Mouse (Mus musculus) midbrain, embryonic 12.5 days (tissue): ENCODE measurements at regions not wholly inside any gene's neighbourhood (a gene's known extent, or its start where the extent isn't known, plus 50 kb on each side); places are given as distances from the start of the nearest gene placed in this dataset.

Experiments used
- ATAC-seq: fragments of 200-750 bp; cut with Nextera tagmentation; 2 replicates; pipeline ENCODE4 v1.8.0; 2017; ENCODE audit warnings: low read depth, moderate TSS enrichment, moderate library complexity; ENCODE audit not compliant: low FRiP score
- H3K27ac ChIP-seq: fragments of 300-500 bp; sonication (generic); replicated peaks from 2 replicates; pipeline ENCODE4 v1.5.1; 2016; ENCODE audit warnings: mild to moderate bottlenecking
- H3K27me3 ChIP-seq: fragments of 300-500 bp; sonication (generic); 2 replicates; pipeline ENCODE4 v1.6.1; 2016; ENCODE audit warnings: mild to moderate bottlenecking
- H3K36me3 ChIP-seq: fragments of 300-500 bp; sonication (generic); 2 replicates; pipeline ENCODE4 v1.6.1; 2016
- H3K4me1 ChIP-seq: fragments of 300-500 bp; sonication (generic); 2 replicates; pipeline ENCODE4 v1.6.1; 2016
- H3K4me2 ChIP-seq: fragments of 300-500 bp; sonication (generic); replicated peaks from 2 replicates; pipeline ENCODE4 v1.6.1; 2016; ENCODE audit warnings: mild to moderate bottlenecking, moderate library complexity
- H3K4me3 ChIP-seq: fragments of 300-500 bp; sonication (generic); 2 replicates; pipeline ENCODE4 v1.5.1; 2016; ENCODE audit warnings: mild to moderate bottlenecking
- H3K9ac ChIP-seq: fragments of 300-500 bp; sonication (generic); replicated peaks from 2 replicates; pipeline ENCODE4 v1.6.1; 2016; ENCODE audit warnings: mild to moderate bottlenecking, moderate library complexity
- H3K9me3 ChIP-seq: fragments of 300-500 bp; sonication (generic); 2 replicates; pipeline ENCODE4 v1.6.1; 2016; ENCODE audit warnings: mild to moderate bottlenecking
- WGBS: fragments of 180-500 bp; shearing (Covaris S2); methylation state at CpG from one replicate; pipeline ENCODE4 v1.1.7; 2016; 5-methylcytosine and 5-hydroxymethylcytosine counted together

DNA sequence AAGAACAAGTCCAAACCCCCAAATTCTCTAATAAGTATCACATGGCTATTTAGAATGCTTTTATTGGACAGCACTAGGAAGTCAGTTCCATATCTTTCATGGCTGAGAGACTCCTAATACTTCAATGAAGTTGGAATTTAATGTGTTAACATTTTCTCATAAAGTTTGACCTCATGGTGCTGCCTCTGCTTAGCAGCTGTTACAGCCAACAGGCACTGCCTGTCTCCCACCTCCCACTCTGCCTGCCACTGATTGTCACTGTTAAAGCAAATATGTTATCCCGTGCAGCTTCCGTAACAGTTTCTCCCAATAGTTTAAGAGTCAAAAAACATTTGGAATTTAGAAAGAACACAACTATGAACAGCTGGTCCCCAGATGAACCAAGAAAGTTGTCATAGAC, 268.3 kb upstream of the Sema3a start:
- H3K9ac ChIP-seq, result no peak overlapping the region
- no peak for ATAC-seq
- no peaks in the 10 kb centered on the region for H3K27me3 ChIP-seq
- no peak overlapping the region for H3K27ac ChIP-seq
- H3K4me3 ChIP-seq, result no peak overlapping the region
- no peak overlapping the region for H3K4me2 ChIP-seq
- no peaks in the 10 kb centered on the region for H3K4me1 ChIP-seq
- WGBS, result 89% methylated on average over 2 of the region's 2 CpGs
- no peaks in the 10 kb centered on the region for H3K36me3 ChIP-seq
- no peaks in the 10 kb centered on the region for H3K9me3 ChIP-seq

DNA sequence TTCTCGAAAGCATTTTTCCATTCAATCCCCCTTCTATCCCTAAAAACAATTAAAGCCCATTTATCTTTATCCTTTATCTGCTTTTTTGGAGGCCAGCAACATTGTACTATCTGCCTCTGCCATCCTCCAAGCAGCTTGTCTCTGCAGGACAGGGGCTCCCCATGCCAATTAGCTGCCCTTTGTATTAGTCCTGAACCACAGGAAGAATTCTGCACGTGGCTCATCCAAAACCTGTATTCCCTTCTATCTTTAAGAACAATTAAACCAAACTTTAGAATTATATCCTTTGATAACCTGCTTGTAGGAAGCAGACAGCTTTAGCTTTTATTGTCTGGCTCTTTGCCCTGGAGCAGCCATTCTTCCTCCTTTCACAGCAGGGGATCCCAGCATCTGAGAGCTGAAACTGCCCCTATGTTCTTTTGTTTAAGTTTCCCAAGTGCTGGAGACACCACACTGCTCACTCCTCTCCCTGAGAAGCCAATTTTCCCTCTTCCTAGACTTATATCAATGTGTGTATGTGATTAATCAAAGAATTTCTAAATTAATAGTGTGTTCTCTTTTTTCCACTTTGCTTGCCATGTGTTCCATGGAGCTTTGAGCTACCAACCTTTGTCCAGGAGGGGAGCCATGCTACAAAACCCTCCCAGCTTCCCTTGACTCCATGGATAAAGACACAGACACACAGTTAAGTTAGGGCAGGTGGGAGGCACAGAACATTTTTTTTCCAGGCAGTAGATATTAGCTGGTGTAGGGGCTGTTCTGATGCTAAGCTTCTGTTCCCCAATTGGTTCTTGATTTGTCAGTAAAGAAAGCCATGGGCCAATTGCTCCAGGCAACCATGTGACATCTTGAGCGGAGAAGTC, 256.6 kb upstream of the Sema3a start:
- ATAC-seq, result peak; percentile 64
- H3K27ac ChIP-seq, result no peak overlapping the region

DNA sequence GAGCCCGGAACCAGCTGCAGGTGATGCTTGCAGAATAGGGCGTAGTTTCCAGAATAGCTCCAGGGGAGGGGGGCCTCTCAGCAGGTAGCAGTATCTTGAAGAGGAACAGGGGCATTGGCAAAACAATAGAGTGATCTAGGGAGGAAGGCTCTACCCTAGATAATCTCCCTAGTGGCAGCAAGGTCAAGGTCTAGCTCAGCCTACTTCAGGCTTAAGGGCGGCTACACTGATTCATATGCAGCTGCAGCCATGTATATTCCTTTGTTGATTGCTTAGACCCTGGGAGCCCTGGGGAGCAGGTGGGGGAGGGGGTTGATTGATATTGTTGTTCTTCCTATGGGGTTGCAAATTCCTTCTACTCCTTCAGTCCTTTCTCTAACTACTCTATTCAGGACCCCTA, 252.3 kb upstream of the Sema3a start:
- no peaks in the 10 kb centered on the region for H3K36me3 ChIP-seq
- H3K9ac ChIP-seq, result no peak overlapping the region
- 87% methylated on average over 3 of the region's 3 CpGs for WGBS
- H3K4me3 ChIP-seq, result no peak overlapping the region
- no peak overlapping the region for H3K4me2 ChIP-seq
- ATAC-seq, result no peak
- H3K27ac ChIP-seq, result no peak overlapping the region
- H3K4me1 ChIP-seq, result peaks cover 5% of the 10 kb centered on the region; the same call in 1 of the 2 replicates
- H3K27me3 ChIP-seq, result no peaks in the 10 kb centered on the region
- no peaks in the 10 kb centered on the region for H3K9me3 ChIP-seq

More for the DNA sequence above, 256.6 kb upstream of the Sema3a start:
- H3K4me1 ChIP-seq, result peaks cover 5% of the 10 kb centered on the region; the same call in 1 of the 2 replicates
- no peak overlapping the region for H3K9ac ChIP-seq
- H3K36me3 ChIP-seq, result no peaks in the 10 kb centered on the region
- no peaks in the 10 kb centered on the region for H3K27me3 ChIP-seq
- 28% methylated on average over 3 of the region's 3 CpGs for WGBS
- no peak overlapping the region for H3K4me3 ChIP-seq
- H3K9me3 ChIP-seq, result no peaks in the 10 kb centered on the region
- no peak overlapping the region for H3K4me2 ChIP-seq

DNA sequence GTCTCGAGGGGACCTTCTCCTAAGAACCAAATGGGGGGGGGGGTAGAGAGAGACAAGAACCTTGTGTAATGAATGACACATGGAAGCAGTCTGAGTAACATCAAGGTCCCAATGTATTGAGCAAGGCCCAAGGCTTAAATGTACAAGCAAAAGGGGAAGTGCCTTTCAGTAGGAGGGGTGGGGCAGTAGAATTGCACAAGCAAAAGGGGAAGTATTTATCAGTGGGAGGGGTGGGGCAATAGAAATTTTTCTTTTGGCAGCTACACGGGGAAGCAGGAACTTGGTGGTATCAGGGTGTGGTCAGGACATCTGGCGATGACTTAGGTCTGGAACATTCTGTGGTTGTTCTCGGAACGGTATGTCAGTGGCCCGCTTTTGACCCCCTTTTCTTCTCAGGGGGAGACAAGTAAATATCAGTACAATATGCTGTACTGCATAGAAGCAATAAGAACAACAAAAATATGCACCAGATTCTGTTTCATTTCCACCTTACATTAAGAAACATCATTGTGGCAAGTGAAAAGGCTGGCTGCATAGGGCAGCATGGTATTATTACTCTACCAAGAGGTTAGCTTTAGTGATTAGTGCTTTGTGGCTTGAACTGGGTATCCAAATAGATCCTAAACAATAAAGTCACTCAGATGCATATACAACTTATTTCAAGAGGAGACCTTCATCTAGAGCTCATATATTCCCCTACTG, 247.5 kb upstream of the Sema3a start:
- no peak overlapping the region for H3K27ac ChIP-seq
- 96% methylated on average over 6 of the region's 6 CpGs for WGBS
- ATAC-seq, result no peak
- H3K4me1 ChIP-seq, result no peaks in the 10 kb centered on the region
- no peaks in the 10 kb centered on the region for H3K9me3 ChIP-seq
- H3K9ac ChIP-seq, result no peak overlapping the region
- no peak overlapping the region for H3K4me3 ChIP-seq
- H3K27me3 ChIP-seq, result no peaks in the 10 kb centered on the region
- no peaks in the 10 kb centered on the region for H3K36me3 ChIP-seq
- no peak overlapping the region for H3K4me2 ChIP-seq

DNA sequence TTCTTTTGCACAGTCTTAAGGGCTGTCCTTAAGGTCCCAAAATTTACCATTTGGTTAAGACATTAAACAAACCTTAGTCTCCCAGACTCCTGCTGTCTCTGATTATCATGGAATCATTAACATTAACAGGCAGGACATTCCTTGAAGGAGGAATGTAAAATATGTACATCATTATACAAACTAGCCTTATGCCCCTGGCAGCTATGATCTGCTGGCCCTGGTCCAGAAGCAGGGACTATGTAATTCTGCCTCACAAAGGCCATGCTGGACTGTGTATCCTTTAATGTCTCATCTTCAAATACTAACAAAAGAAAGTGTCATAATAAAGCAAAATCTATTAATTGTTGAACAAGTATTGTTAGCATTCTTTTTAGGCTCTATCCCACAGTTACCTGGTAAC, 232.9 kb upstream of the Sema3a start:
- H3K9me3 ChIP-seq, result no peaks in the 10 kb centered on the region
- no peaks in the 10 kb centered on the region for H3K36me3 ChIP-seq
- H3K27ac ChIP-seq, result no peak overlapping the region
- no peak overlapping the region for H3K9ac ChIP-seq
- H3K4me2 ChIP-seq, result no peak overlapping the region
- no peaks in the 10 kb centered on the region for H3K4me1 ChIP-seq
- no peak overlapping the region for H3K4me3 ChIP-seq
- H3K27me3 ChIP-seq, result no peaks in the 10 kb centered on the region
- ATAC-seq, result no peak

DNA sequence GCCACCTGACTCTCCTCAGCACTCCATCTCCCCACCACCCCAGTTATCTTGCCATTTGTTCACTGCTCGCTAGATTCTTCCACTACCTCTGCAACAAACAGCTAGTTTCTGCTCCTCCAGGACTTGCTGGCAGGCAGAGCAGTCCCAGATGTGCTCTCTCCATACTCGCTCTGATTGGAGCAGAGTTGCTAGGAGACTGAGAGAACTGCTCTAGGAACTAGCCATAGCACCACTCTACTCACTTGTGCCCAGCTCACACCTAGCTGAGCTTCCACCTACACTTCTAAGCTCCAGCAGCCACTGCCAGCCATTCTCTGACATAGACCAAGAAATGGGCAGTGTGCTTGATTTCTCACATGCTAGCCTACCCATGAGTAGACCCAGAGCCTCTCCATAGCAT, 230.6 kb upstream of the Sema3a start:
- no peaks in the 10 kb centered on the region for H3K27me3 ChIP-seq
- no peaks in the 10 kb centered on the region for H3K36me3 ChIP-seq
- no peak overlapping the region for H3K4me2 ChIP-seq
- H3K4me1 ChIP-seq, result no peaks in the 10 kb centered on the region
- H3K4me3 ChIP-seq, result no peak overlapping the region
- no peaks in the 10 kb centered on the region for H3K9me3 ChIP-seq
- H3K9ac ChIP-seq, result no peak overlapping the region
- no peak overlapping the region for H3K27ac ChIP-seq
- 74% methylated on average over 2 of the region's 2 CpGs for WGBS
- no peak for ATAC-seq

DNA sequence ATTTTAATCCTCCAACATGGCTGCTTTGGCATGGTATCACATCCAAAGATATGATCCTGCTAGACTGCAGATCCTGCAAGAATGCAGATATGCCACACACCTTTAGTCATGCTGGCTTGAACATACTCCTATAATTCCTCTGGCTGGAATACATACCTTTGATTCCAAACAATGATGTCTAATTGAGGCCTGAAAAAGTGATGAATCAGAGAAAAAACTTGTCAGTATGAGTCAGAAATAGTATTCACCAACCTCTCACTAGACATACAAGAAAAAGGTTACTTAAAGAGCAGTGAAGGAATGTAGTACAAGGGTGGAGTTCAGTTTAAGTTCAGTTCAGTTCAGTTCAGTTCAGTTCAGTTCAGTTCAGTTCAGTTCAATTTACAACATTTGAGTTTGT, 214.5 kb upstream of the Sema3a start:
- Histone ChIP-seq H3K27me3 (no peaks in the 10 kb centered on the region), H3K27ac (no peak overlapping the region), H3K9me3 (no peaks in the 10 kb centered on the region), H3K4me3 (no peak overlapping the region), H3K4me2 (no peak overlapping the region), H3K9ac (no peak overlapping the region), H3K36me3 (no peaks in the 10 kb centered on the region), H3K4me1 (no peaks in the 10 kb centered on the region)
- no peak for ATAC-seq

DNA sequence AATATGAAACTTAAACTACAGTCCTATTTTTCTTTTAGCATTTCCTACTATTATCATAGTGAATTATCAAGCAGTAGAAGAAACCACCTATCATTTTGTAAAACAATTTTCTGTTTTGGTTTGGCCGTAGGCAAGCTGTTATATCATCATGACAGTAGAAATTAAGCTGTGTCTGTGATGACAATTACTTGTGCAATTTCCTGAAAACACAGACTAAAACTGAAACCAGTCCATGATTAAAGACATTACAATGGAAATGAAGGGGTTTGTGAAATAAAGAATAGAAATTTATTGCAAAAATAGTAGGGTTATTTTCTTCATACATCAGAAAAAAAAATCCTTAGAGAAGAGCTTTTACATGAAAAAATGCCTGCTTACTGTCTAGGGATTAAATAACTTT, 210.8 kb upstream of the Sema3a start:
- no peak for ATAC-seq
- H3K36me3 ChIP-seq, result no peaks in the 10 kb centered on the region
- no peaks in the 10 kb centered on the region for H3K9me3 ChIP-seq
- no peak overlapping the region for H3K4me3 ChIP-seq
- H3K27ac ChIP-seq, result no peak overlapping the region
- no peaks in the 10 kb centered on the region for H3K27me3 ChIP-seq
- H3K4me2 ChIP-seq, result no peak overlapping the region
- 83% methylated on average over 1 of the region's 1 CpGs for WGBS
- no peaks in the 10 kb centered on the region for H3K4me1 ChIP-seq
- no peak overlapping the region for H3K9ac ChIP-seq

DNA sequence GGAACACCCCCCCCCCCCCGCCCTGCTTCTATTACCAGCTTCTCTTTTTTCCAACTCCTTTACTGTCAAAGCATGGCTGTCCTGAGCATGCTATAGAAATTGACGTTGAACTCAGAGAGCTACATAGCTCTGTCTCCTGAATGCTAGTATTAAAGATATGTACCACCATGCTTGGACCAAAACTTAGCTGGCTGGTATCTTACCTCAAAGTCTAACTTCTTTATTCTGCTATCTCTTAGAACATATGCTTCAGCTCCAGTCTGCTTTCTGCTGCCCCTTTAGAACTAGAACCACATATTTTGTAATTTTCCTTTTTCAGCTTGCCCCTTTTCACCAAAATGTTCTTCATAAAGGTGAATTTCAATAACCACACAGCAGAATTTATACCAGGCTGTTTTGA, 205.9 kb upstream of the Sema3a start:
- H3K4me3 ChIP-seq, result no peak overlapping the region
- WGBS, result 79% methylated on average over 2 of the region's 2 CpGs
- no peaks in the 10 kb centered on the region for H3K9me3 ChIP-seq
- no peaks in the 10 kb centered on the region for H3K4me1 ChIP-seq
- ATAC-seq, result no peak
- H3K4me2 ChIP-seq, result no peak overlapping the region
- no peak overlapping the region for H3K9ac ChIP-seq
- H3K27me3 ChIP-seq, result no peaks in the 10 kb centered on the region
- no peak overlapping the region for H3K27ac ChIP-seq
- H3K36me3 ChIP-seq, result no peaks in the 10 kb centered on the region

DNA sequence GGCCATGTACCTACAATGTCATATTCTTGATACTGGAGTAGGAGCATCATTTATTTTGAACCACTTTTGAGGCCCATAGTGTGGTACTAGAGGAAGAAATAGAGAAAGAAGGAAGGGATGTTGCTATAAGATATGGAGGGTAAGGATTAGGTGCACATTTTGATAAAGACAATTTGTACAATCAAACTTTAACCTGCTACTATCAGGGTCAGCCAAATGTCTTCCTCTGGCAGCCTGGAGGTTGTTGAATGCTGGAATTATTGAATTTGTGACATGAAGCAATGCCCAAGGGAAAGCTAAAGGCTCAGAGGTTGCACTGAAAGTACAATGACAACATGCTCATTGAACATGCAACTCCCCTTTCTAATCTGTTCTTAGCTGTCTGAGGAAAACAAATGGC, 202.3 kb upstream of the Sema3a start:
- Histone ChIP-seq H3K36me3 (no peaks in the 10 kb centered on the region), H3K27me3 (no peaks in the 10 kb centered on the region), H3K4me2 (no peak overlapping the region), H3K4me3 (no peak overlapping the region), H3K9ac (no peak overlapping the region), H3K27ac (no peak overlapping the region), H3K9me3 (no peaks in the 10 kb centered on the region), H3K4me1 (no peaks in the 10 kb centered on the region)
- no peak for ATAC-seq

DNA sequence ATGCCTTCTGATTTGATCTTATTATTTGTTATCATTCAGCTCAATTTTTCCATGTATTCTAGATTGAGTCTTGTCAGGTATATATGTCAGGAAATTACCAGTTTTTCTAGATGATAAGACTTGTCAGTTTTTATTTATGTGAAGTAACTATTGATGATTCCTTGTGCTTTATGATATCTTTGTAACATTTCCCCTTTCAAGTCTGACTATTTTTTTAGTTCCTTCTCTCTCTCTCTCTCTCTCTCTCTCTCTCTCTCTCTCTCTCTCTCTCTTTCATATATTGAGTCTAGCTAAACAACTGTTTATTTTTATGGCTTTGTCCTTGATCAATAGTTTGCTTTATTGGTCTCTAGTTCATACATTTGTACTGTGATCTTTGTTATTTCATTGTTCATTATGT, 199.7 kb upstream of the Sema3a start:
- Histone ChIP-seq H3K9me3 (no peaks in the 10 kb centered on the region), H3K27ac (no peak overlapping the region), H3K36me3 (no peaks in the 10 kb centered on the region), H3K4me2 (no peak overlapping the region), H3K9ac (no peak overlapping the region), H3K4me1 (no peaks in the 10 kb centered on the region), H3K4me3 (no peak overlapping the region), H3K27me3 (no peaks in the 10 kb centered on the region)
- no peak for ATAC-seq

DNA sequence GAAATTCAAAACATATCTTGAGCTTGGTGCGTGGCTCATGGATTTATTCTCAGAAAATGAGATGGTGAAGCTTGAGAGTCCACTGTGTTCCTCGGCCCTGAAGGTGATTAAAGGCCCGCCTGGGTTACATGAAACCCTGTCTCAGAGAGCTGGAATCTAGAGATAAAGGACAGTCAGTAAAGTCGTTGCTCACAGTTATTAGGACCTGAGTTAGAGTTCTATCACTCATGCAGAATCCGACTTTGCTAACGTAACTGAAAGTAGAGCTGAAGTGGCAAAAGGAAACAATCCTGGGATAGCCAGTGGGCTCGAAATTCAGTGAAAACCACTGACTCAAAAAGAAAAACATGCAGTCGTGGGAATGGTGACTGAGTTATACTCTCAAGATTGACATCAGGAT, 198.9 kb upstream of the Sema3a start:
- no peaks in the 10 kb centered on the region for H3K4me1 ChIP-seq
- no peak overlapping the region for H3K4me3 ChIP-seq
- no peaks in the 10 kb centered on the region for H3K9me3 ChIP-seq
- no peak overlapping the region for H3K4me2 ChIP-seq
- WGBS, result 82% methylated on average over 8 of the region's 8 CpGs
- H3K36me3 ChIP-seq, result no peaks in the 10 kb centered on the region
- no peaks in the 10 kb centered on the region for H3K27me3 ChIP-seq
- no peak overlapping the region for H3K27ac ChIP-seq
- no peak overlapping the region for H3K9ac ChIP-seq
- no peak for ATAC-seq

DNA sequence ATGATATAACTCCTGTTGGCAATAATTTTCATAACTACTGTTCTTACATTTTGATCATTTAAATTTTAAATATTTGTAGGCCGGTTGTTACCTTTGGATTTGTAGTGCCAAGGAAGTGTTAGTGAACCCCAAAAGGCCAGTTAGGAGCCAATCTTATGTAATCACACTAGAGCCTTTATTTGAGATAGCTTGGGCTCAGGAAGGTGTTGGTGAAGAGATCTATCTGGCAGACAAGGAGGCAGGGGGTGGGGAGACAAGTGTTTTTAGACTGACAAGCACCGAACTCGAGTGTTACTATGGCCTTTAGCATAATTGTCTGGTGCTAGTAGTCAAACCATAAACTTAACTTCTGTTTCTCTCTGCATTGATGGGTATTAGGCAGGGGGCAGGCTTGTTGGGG, 198.0 kb upstream of the Sema3a start:
- Histone ChIP-seq H3K36me3 (no peaks in the 10 kb centered on the region), H3K4me2 (no peak overlapping the region), H3K27me3 (no peaks in the 10 kb centered on the region), H3K4me3 (no peak overlapping the region), H3K9me3 (no peaks in the 10 kb centered on the region), H3K4me1 (no peaks in the 10 kb centered on the region), H3K9ac (no peak overlapping the region), H3K27ac (no peak overlapping the region)
- ATAC-seq, result no peak
- 95% methylated on average over 3 of the region's 3 CpGs for WGBS
